Mouse (Mus musculus) megakaryocyte-erythroid progenitor cell, adult 5-6 weeks (primary cell): ENCODE data around the gene Arid3a. TPM values are rescaled to one million over a fixed set of nuclear protein-coding genes. Genes with fewer than 3 reads are reported as not detected.
"Not testable (repeated sequence)": the region's sequence is repeated elsewhere in the genome, so short reads cannot be mapped to it uniquely, and the experiment has no call there.

ENCODE experiments used
- ATAC-seq: replicated peaks from 2 replicates; pipeline ENCODE4 v1.8.0; 2016; ENCODE audit warnings: mild to moderate bottlenecking, inconsistent platforms; ENCODE audit not compliant: severe bottlenecking, poor library complexity, low FRiP score, low TSS enrichment
- total RNA-seq, 2 experiments: library from RNA; stranded (forward) in 1 of 2; stranded (reverse) in 1 of 2; fragments of 200-1000, 215-1000 nt in 1 of 2; fragments of >200 nt in 1 of 2; fragmentation: Nextera tagmentation in 1 of 2; gene quantifications; 2 replicates each; pipeline ENCODE4 v1.2.3; 2014 to 2017

Arid3a gene
- total RNA-seq (2014; fragmentation: Nextera tagmentation) = 4.4 and 5.9 TPM in 2 replicates
- total RNA-seq (2017) = 5.4 and 6.0 TPM in 2 replicates

DNA sequence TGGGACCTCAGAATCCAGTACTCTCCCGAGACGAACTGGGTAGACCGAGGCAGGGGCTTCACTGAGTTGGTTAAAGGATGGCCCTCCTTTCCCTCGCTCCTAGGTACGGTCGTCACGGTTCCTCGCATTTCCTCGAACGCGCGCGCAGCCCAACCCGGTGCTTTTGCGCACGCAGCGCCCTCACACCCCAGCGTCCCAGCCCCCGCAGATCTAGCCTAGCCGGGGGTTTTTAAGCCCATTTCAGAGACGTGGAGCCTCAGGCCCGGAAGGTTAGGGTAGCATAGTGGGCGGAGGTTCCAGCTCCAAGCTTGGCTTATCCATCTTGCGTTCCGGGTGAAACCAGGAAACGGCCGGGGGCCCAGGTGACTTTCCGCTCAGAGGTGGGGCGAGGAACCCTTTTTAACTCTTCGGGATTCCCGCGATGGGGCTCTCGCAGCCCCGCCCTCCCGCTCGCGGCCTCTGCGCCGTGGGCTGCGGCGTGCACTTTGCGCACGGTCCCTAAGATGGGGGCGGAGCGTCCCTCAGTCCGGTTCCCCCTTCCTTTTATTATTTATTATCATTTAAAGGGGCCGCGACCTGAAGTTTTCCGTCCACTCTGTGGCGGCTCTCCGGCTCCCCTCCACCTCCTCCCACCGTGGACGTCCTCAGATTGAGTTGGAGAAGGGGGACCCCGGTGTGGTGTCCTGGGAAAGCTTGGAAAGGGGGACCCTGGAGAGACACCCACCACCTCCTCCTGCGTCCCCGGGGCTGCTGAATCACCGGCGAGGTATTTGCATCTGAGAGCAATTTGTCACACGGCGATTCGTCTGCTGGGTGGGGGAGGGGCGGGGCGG is at the start of gene Arid3a:
Gene Arid3a, plus strand, starts transcription at position 553 of the 833 bp plus-strand sequence.
- peak; percentile 70 for ATAC-seq

DNA sequence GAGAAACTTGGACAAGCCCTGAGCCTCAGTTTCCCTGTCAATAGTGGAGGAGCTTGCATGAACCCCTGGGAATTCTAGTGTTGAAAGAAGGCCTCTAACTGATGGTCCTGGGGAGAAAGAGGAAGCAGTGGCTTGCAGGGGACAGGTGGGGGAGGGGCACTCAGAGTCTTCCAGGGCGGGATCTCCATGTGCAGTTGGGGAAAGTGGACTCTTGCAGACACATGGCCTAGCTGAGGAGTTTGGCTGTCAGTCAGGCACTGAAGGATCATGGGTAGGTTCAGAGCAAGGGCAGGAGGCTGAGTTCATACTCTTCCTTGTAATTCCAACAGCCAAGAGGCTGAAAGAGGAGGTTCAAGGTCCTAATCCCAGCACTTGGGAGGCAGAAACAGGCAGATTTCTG is 49.7 kb upstream of the Arid3a start:
- ATAC-seq = no peak

DNA sequence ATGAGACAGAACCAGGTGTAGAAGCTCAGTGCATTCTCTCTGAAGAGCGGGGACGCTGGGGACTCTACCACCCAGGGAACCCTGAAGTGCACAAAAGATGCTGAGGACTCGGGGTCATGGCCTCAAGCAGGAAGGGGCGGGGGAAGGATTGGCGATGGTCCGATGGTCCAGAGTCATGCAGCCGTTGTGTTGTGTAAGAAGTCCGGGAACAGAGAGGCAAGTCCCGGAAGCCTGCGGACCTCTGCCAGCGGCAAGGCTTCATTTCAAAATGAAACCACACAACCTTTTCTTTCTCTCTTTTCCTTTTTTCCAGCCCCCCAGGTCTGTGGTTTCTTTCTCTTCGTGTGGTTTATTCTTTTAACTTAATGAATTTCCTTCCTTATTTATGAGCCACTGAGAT is 49.1 kb upstream of the Arid3a start:
- ATAC-seq = no peak

DNA sequence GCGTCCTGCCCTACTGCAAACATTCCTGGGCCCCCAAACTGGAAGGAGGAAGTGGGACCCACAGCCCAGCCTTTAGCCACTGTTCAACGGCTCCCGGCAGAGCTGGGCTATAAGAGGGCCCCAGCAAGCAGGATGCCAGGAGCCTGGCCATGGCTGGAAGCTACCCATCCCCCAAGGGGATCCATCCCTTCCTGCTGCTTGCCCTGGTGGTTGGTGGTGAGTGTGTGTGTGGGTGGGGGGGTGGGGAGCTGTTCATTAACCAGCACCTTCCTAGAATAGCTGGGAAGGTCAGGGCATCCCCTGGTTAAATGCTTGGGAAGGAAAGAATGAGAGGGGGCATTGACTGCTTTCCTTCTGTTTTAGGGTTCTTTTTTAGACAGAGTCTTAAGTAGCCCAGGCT is 47.3 kb upstream of the Arid3a start:
- ATAC-seq = no peak

DNA sequence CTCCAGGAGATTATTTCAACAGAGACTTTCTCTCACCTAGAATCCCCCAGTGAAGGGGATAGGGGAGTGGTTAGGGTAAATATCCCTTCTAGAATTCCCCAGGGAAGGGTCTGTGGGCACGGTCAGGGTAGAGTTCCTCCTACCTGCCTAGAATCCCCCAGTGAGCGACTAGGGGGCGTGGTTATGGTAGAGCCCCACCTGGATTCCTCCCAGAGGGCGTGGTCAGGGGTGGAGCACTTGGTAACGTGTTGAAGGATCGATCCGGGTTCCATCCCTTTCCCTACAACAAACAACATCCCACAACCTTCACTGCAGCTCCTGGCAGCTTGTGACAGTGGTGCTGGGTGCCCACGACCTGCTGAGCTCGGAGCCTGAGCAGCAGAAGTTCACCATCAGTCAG is 46.1 kb upstream of the Arid3a start:
- no peak for ATAC-seq

DNA sequence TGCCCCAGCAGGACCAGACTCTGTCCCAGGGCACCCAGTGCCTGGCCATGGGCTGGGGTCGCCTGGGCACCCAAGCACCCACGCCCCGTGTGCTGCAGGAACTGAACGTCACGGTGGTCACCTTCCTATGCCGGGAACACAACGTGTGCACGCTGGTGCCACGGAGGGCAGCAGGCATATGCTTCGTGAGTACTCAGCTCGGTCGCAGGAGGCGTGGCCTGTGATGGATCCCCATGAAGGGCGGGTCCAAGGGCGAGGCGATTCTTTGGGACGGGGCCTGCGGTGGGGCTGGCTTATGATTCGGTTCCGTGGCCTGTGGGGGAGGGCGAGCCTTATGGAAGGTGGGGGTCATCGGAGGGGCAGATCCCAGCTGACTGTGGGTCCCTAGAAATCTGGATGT is 44.9 kb upstream of the Arid3a start:
- ATAC-seq = peak; percentile 60

DNA sequence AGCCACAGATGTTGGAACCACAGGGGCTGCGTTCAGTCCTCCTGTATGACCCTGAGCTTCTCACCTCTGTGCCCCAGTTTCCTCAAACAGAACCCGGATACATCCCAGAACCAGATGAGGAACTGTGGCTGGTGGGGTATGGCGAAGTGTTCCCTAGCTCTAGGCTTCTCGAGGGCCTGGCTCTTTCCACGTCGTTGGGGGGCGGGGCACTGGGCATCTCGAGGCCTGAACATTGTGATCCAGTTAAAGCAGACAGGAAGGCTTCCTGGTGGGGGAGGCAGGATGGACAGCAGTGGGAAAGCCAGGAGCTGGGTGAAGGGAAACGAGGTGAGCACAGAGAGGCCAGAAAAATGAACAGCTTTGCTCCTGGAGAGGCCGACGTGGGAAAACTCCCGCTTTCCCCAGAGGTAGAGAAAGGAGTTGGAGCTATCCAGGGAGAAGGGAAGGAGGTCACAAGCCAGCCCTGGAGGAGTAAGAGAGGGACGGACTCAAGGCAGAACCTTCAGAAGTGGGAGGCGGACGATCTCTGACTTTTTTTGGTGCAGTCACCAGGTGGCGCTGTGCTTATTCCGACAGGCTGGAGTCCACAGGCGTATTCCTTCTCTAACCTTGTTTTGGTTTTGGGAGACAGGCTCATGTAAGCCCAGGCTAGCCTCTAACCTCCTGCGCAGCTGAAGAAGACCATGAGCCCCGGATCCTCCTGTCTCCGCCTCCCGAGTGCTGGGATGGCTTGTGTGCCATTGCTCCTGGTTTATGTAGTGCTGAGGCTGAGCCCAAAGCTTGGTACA is 43.4 kb upstream of the Arid3a start:
- peak; percentile 51 for ATAC-seq

DNA sequence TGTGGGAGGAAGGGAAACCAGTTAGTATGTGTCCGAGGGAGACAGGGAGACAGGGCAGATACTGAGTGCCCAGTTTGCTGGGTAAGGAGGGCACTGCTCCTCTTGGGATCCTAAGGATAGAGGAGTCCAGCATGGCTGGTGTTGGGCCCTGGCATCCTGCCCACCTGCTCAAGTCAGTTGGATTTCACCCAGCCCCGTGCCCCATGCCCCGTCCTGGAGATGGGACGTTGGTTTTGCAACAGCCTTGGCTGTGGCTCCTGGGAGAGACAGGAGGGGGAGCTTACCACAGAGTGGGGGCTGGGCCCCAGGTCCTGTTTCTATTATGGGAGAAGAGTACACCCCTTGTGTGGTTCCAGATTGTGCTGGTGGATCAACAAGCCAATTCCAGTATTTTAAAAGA is 42.4 kb upstream of the Arid3a start:
- 0 out of 2 replicates have a peak, but pooled peaks have one; percentile 8 for ATAC-seq

DNA sequence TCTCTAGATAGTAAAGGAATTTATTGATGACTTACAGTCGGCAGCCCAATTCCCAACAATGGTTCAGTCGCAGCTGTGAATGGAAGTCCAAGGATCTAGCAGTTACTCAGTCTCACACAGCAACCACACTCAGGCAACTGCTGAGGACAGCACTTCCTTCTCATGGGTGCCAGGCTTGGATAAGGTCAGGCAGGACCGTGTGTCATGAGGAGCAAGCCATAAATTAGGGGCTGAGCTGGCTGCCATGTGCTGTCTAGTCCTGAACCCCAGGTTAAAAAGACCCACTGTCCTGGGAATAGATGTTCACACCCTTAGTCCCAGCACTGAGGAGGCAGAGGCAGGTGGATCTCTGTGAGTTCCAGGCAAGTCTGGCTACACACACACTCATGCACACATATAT is 41.9 kb upstream of the Arid3a start:
- not testable (repeated sequence) for ATAC-seq

DNA sequence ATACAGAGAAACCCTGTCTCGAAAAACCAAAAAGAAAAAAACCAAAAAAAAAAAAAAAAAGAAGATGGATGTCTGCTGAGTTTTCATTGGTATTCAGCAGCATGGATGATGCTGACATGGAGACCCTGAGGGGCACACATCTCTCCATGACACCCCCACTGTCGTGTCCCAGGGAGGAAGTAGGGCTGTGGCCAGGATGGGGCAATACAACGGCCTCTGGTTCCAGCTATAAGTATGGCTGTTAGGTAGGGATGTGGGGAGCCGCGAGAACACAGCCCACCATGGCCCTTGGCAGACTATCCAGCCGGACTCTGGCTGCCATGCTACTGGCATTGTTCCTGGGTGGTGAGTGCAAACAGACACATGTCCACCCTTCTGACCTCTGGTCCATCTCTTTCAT is 40.8 kb upstream of the Arid3a start, which contains the start of gene Elane:
Gene Elane, plus strand, starts transcription at position 194 of the 400 bp plus-strand sequence.
- no peak for ATAC-seq

DNA sequence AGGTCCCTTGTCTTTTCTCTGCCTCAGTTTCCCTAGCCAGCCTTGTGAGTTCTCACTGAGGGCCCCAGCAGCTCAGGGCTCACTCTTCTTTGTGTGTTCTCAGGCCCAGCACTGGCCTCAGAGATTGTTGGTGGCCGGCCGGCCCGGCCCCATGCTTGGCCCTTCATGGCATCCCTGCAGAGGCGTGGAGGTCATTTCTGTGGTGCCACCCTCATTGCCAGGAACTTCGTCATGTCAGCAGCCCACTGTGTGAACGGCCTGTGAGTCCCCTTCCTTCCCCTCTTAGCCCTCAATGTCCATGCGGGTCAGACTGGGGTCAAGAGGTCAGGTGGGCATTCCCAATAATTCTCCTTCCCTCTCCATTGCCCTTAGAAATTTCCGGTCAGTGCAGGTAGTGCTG is 40.2 kb upstream of the Arid3a start:
- no peak for ATAC-seq

DNA sequence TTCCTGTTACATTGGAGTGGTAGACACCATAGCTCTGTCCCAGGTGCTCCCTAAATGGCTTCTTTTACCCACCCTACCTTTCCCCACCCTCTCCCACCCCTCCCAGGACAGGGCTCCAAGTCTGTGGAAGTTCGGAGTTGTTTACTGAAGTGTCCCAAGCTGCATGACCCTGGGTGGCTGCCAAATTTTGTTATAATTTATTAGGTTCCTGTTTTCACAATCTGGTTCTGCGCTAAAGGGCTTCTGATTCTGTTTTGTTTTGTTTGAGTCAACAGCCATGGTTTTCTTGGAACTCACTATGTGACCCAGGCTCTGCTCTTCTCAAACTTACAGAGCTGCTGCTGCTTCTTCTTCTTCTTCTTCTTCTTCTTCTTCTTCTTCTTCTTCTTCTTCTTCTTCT is 37.5 kb upstream of the Arid3a start:
- ATAC-seq = no peak

DNA sequence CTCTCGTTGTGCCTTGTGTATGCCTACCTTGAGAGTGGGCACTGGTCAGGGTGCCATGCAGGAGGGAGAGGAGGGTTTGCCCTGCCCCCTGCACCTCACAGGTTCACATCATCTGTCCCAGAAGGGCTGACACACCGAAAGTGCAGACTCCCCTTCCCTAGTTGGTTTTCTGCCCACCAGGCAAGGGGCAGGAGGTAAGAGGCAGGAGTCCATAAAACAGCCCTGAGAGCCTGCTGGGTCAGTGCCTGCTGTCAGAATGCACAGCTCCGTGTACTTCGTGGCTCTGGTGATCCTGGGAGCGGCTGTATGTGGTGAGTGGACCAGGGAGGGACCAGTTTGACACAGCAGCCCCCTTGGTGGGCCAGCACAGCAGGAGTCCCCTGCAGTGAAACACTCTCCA is 36.2 kb upstream of the Arid3a start, which contains the start of gene Cfd:
Gene Cfd, plus strand, starts transcription at position 184 of the 400 bp plus-strand sequence.
- ATAC-seq = no peak

DNA sequence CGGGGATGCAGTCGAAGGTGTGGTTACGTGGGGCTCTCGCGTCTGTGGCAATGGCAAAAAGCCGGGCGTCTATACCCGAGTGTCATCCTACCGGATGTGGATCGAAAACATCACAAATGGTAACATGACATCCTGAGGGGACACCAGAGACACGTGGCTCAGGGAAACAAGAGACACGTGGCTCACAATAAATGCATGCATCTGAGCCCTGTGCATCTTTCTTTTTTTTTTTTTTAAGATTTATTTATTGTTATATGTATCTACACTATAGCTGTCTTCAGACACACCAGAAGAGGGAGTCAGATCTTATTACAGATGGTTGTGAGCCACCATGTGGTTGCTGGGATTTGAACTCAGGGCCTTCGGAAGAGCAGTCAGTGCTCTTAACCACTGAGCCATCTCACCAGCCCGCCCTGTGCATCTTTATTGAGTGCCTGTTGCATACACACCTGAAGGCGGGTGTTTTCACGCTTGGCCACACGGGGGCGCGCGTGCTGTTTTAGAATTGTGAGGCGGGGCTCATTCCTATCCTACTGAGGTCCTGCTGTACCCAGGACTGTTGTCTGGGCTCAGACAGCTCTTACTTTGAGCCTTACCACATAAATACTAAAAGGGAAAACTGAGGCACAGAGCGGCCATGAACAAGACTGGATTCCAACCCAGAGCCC is 34.3 kb upstream of the Arid3a start:
- peak; percentile 72 for ATAC-seq

DNA sequence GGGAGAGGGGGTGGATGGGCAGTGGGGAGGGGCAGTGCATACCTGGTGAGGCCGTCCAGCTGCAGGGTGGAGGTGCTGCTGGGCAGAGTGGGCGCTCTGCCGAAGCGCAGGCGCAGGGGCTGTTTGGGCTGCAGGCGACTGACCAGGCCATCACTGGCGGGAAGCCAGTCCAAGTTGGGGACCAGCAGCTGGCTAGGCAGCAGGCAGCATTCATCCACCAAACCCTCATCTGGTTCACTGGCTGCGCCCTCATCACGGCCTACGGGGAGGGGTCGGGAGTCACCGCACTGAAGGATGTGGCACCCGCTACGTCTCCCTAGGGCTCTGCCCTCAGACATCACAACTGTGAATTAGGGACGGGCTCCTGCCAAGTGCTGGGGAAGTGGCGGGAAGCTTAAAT is 30.5 kb upstream of the Arid3a start:
- ATAC-seq = no peak

DNA sequence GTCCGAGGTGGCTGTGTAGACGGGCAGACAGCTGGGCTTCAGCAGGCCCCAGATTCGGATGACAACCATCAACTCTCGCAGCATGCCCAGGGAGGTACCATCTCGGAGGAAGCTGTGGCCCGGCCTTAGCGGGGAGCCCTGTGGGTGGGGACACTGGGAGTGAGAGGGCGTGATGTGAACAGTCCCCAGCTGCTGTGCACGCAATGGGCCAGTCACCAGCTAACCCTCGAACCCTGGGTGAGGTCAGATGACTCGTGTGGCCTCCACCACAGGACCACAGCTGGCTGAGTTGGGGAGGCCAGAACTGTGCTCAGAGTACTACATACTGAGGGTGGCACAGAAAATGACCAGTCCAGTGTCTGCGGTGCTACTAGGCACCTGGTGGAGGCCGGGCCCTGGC is 30.0 kb upstream of the Arid3a start:
- no peak for ATAC-seq

DNA sequence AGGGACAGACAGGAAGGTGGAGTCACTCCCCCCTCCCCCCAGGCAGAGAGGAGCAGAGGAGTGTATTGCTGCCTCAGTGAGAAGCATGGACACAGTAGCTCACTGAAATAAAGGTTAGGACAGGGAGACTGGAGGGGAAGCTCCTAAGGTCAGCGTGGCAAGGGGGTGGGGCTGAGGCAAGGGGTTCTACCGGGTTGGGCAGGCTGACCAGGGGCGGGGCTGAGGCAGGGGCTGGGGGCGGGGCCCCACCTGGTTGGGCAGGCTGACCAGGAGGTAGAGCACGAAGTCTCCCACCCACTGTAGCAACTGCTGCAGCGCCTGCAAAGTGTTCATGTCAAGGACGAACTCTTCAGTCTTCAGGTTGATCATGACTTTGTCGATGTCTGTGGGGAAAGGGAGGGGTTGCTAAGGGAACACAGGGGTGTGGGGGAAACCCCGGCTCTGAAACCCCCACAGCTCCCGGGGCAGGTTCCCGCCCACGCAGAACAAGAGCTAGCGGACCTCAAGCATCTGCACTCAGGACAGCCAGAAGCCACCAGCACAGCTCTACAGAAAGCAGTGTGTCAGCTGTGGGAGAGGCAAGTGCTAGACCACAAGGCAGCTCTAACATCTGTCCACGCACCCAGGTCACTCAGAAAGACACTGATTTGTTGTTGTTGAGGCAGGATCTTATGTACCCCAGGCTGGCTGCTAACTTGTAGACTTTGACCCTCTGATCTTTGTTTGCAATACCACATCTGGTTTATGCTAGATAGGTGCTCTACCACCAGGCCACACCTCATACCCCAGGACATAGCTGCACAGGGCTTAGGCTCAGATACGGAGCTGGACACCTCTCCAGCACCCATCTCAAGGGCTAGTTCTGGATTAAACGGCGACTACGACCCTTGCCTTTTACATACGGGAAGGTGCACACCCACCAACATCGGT is 29.3 kb upstream of the Arid3a start:
- no peak for ATAC-seq

DNA sequence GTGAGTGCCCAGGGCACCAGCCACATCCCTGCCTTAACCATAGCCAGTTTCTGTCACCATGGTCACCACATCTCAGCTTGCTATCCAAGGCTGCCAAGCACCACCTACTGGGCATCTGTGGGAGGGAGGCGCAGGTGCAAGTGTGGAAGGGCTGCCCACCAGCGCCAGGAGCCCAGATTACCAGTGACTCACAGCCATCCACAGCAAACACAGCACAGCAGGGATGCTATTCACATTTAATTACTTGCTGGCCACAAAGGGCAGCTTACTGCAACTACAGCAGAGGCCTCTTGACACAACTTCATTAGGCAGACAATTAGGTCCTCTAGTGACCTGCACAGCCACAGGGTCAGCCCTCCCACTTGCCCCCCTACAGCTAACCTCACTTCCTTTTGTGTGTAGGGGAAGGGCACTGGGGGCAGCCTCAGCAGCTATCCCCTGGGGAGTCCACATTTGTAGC is 25.9 kb upstream of the Arid3a start:
- ATAC-seq = no peak; the same call in 1 of the 2 replicates

DNA sequence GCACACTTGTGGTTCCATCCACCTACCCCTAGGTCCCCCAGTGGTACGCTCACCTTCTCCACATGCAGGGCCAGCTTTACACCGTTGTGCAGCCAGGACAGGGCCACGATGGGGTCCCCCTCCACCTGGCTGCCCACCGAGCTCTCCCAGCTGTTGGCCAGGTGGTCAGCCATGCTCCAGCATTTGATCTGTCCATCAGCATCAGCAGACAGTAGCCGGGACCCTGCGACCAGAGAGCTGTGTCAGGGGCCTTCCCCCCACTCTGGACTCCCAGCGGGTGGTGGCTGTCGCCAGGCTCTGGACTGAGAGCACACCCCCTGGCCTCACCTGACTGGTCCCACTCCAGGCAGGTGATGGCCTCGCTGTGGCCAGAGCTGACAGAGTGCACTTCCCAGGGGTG is 20.1 kb upstream of the Arid3a start:
- no peak for ATAC-seq
